Mouse (Mus musculus) heart, postnatal 4 days (tissue): ENCODE data around the gene Tmem260. TPM values are rescaled to one million over a fixed set of nuclear protein-coding genes. Genes with fewer than 3 reads are reported as not detected.
A peak's percentile ranks its signal among the peaks of the same experiment; 100 is the strongest.
"Not testable (repeated sequence)": the region's sequence is repeated elsewhere in the genome, so short reads cannot be mapped to it uniquely, and the experiment has no call there.

Experiments
- DNase-seq: peaks from one replicate; pipeline ENCODE4 v3.0.0; 2021
- total RNA-seq, 2 experiments: library from RNA; stranded (reverse); gene quantifications; 2 replicates each; pipeline ENCODE4 v1.2.3; 2021

Tmem260 gene
- total RNA-seq, result 10 to 100 TPM; 11.6 to 12.5 TPM

GRCm38 (mm10) chr14:48445984-48446683 lies at the start of gene Tmem260:
Gene Tmem260, plus strand, starts transcription at chr14:48446124.
- peak; percentile 96 for DNase-seq

DNA sequence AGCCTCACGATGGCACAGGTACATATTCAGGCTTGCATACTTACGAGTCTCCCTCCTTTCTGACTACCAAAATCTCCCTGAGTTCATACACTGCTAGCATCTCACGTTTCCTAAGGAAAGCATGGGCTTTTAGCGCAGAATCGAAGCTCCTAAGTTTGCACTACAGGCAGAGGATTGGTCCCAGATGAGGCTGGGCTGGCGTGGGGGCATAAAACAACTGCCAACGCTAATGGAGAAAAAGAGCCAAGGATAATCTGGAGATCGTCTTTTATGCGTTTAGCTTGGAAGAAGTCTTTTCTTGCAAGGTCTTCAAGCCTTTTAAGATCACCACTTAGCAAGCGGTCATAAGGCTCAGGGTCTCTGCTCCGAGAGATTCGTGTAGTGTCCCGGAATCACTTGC lies 39.8 kb upstream of the Tmem260 start:
- DNase-seq, result peak; percentile 23

DNA sequence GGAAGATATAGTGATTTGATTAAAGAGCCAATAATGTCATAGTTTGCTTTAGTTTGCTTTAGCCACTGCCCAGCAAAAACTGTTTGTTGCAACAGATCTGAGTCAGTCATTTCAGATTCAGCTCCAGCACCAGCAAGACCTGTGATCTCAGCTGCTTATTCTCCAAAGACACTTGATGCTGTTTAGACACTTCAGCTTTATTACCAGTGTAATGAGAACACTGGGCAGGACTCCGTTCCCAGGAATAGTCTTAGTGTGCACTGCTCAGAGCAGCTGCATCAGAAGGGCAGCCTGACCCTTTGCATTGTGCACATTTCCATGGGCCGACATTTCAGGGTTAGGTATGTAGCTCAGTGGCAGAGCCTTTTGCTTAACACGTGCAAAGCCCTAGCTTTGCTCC lies 28.9 kb upstream of the Tmem260 start:
- DNase-seq, result no peak

DNA sequence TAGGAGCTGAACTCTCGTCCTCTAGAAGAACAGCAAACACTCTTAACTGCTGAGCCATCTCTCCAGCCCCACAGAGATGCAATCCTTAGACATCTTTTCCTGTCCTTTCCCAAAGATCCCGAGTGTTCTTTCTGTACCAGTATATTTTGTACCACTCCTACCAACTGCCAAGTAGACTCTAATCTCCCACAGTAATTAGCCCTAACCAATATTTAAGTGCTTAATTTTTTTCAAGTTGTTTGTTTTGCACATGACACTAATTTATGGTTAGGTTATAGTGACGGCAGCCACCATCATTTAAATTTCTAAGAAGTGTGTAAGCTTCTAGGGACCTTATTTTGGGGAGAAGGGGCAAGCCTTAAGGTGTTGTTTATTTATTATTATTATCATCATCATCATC lies 27.7 kb upstream of the Tmem260 start:
- DNase-seq, result no peak

GRCm38 (mm10) chr14:48418672-48419071 lies 27.3 kb upstream of the Tmem260 start:
- DNase-seq, result no peak

DNA sequence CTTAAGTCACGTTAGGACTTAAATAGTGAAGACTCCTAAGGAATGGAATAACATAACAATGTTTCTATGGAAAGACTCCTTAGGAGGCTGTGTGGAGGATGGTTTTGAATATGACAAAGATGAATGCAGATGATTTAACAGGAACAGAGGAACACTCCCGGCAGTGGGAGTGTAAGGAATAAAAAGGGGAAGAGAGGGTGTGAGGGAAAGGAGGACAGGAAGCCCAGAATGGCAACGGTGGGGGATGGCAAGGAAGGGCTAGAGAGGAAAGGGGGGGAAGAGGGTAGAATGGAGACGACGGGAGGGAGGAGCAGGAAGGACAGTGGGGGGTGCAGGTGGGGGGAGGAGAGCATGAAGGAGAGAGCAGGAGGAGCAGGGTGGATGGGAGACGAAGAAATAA lies 24.4 kb upstream of the Tmem260 start:
- DNase-seq, result peak; percentile 6

DNA sequence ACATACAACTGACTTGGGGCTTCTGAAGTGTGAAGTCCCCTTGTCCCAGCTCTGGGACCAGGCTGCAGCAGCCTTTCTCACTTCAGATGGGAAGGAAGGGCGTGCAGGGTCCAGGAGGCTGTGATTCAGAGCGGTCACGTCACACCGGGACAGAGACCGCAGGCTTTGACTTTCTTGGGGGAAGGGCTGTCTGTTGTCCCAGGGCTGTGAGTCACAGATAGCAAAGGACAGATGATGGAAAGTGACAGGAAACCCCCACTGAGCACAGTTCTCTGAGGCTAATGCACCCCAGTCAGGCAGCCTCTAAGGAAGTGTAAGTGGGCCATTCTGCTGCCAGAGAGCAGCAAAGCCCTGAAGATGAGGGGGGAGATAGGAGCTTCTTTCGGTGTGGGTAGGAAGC lies 23.9 kb upstream of the Tmem260 start:
- DNase-seq, result peak; percentile 41

DNA sequence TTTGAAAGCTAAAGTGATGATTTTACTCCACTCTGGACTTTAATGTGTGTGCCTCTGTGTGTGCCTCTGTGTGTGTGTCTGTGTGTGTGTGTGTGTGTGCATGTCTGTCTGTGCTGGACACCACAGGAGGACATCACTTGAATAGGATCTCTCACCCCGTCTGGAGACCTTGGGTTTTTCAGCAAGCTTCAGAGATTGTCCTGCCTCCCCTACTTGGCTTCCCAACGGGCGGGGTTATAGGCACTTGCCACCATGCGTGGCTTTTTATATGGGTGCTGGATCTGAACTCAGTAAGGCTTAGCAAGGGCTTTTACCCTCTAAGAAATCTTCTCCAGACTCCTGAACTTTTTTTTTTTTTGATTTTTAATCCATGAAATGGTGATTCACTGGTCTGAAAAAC lies 23.5 kb upstream of the Tmem260 start:
- no peak for DNase-seq

- no peak for DNase-seq
Observed at GRCm38 (mm10) chr14:48422901-48423300, 23.0 kb upstream of the Tmem260 start.

DNA sequence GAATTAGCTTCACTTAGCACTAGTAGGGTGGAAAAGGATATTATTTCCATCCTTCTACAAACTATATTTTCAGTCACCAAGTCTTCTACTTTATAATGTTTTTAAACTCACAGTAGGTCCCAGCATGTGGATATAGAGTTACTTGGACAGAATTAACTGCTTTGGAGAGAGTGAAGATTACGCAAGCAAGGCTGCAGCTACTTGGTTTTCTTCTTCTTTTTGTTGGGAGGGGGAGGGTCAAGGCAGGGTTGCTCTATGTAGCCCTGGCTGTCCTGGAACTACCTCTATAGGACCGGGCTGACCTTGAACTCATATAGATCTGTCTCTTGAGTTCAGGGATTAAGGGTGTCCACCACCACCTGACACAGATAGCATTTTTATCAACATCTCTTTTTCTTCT lies 13.9 kb upstream of the Tmem260 start:
- DNase-seq, result no peak

- DNase-seq, result peak; percentile 10
Observed at GRCm38 (mm10) chr14:48443796-48444195, 2.1 kb upstream of the Tmem260 start.

- no peak for DNase-seq
Observed at GRCm38 (mm10) chr14:48451966-48452407, 6.1 kb downstream of the Tmem260 start.

DNA sequence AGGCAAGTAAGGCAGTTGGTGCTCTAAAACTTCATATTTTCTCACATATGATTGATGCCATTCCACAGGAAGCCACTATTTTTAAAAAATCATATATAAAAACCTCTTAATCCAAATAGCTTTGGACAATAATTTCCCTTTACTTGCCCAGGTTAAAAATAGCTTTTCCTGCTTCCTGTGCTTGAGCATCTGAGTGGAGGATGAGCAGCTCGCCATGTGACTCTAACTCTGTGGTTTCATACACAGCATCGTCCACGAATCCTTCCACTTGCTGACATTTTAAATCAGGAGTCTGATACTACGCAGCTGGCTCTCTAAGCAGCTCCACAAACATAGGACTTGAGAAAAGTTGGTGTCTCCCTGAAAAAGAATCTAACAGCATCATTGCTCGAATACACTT lies 7.5 kb downstream of the Tmem260 start:
- DNase-seq, result no peak

GRCm38 (mm10) chr14:48456305-48457092 lies 10.6 kb downstream of the Tmem260 start:
- DNase-seq, result no peak

DNA sequence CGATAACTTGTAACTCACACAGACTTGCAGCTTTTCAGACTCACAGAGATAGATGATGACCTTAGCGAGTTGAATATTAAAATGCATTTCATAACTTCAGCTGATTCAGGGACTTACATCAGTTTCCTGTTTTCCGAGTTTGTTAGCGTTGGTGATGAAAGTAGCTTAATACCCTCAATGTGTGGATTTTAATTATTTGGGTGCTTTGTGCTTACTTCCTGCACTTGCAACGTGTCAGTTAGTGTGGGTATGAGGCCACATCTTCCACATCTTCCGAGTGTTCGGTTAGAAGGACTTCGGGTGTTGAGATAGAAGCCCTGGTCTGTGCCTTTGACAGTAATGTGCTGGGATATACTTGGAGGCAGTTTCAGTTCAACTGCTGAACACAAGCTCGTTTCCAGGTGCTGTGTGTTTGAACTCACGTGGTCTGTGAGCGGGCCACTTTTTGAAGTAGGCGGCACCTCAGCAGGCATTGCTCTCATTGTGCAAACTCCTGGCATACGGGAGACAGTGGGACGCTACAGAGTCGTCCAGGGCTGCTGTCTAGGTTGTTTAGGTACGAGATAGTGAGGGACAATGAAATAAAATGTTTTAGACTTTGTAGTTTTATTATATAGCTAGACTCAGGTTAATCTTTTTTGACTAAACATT lies 11.5 kb downstream of the Tmem260 start:
- DNase-seq, result no peak

DNA sequence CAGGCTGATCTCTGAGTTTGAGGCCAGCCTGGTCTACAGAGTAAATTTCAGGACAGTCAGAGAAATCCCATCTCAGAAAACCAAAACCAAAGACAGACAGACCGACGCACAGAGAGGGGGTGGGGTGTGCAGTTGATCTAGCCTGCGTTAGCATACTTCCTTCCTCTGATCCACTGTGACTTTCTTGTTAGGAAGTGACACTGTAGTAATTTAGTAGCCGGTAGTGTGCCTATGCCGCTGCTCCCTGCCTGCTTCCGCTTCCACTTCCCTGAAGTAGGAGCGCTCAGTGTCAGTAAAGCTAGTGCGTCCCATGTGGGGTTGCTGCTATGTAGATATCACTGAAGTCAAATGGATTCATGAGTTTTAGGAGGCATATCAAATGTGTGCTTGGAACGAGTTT lies 13.0 kb downstream of the Tmem260 start:
- DNase-seq, result no peak

DNA sequence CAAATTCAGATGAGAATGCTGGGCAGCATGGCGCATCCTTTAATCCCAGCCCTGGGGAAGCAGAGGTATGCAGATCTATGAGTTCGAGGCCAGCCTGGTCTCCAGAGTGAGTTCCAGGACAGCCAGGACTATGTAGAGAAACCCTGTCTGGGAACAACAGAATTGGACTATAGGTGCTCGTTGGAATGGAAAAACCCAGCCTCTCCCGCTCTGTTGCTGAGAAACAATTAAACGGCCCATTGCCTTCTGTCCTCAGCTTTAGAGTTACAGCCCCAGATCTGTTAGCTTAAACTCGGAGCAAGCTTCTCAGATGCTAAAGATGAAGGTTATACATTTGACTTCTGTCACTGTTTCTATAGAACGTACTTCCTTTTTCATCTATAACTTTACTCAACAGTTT lies 22.4 kb downstream of the Tmem260 start:
- no peak for DNase-seq

- DNase-seq, result no peak
Observed at GRCm38 (mm10) chr14:48470742-48471487, 25.0 kb downstream of the Tmem260 start.

DNA sequence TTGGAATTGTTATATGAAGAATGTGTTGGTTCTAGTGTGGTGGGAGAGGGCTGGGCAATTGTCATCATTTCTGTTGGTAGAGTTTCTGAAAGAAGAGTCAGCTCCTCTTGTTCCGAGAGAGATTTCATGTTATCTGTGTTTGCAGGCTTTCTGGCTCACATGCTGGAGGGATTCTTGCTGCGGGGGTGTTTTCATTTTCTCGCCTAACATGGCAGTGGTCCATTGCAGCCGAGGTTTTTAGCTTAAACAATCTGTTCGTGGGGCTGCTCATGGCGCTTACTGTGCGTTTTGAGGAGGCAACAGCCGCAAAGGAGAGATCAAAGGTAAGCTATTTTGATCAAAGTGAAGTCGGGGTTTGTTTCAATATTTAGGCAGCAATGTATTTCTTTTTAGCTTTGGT lies 26.3 kb downstream of the Tmem260 start:
- DNase-seq, result no peak

DNA sequence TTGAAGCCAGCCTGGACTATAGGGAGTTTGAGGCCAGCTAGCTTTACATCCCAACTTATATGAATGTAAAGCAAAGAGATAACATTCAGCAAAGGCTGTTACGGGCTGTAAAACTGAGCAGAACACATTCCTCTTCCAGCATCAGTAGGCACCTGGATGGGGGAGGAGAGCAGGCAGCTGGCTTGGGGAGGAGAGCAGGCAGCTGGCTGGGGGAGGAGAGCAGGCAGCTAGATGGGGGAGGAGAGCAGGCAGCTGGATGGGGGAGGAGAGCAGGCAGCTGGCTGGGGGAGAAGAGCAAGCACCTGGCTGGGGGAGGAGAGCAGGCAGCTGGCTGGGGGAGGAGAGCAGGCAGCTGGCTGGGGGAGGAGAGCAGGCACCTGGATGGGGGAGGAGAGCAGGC lies 29.4 kb downstream of the Tmem260 start:
- no peak for DNase-seq

DNA sequence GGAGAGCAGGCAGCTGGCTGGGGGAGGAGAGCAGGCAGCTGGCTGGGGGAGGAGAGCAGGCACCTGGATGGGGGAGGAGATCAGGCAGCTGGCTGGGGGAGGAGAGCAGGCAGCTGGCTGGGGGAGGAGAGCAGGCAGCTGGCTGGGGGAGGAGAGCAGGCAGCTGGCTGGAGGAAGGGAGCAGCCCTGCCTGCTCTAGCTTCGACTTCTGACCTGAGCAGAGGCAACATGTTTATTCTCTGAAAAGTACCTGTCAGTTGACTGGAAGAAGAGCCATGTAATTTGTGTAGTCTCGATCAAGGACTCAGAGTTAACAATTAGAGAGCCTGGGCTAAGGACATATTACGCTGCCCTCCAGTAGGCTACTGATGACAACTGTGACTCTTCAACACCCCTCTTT lies 29.9 kb downstream of the Tmem260 start:
- DNase-seq, result not testable (repeated sequence)

GRCm38 (mm10) chr14:48476278-48476677 lies 30.4 kb downstream of the Tmem260 start:
- DNase-seq, result no peak

DNA sequence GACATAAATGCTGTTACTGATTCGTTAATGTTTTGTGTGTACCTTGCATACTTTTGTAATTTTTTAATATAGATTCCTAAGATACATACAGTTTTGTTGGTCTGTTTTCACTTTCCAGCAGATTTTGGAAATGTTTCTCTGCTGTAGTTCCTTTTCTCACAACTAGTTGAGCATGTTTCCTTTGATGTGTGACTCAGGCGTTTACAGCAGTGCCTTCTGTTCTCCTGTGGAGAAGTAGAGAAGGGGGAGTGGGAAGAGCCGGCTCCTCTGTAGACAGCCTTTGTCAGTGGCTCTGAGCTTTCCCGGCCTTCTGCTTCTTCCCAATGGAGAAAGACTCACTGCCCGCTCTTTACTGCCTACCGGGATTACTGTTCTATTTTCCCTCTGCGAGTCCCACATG lies 35.7 kb downstream of the Tmem260 start:
- no peak for DNase-seq
